Mouse (Mus musculus) retina, embryonic 14.5 days (tissue): ENCODE measurements around the gene Guca2a.
A peak's percentile ranks its signal among the peaks of the same experiment; 100 is the strongest.
"Not testable (repeated sequence)": the region's sequence is repeated elsewhere in the genome, so short reads cannot be mapped to it uniquely, and the experiment has no call there.

Source experiments
- DNase-seq: peaks from one replicate; pipeline ENCODE4 v3.0.0-alpha.2; 2015; ENCODE audit warnings: low spot score

Guca2a gene

DNA sequence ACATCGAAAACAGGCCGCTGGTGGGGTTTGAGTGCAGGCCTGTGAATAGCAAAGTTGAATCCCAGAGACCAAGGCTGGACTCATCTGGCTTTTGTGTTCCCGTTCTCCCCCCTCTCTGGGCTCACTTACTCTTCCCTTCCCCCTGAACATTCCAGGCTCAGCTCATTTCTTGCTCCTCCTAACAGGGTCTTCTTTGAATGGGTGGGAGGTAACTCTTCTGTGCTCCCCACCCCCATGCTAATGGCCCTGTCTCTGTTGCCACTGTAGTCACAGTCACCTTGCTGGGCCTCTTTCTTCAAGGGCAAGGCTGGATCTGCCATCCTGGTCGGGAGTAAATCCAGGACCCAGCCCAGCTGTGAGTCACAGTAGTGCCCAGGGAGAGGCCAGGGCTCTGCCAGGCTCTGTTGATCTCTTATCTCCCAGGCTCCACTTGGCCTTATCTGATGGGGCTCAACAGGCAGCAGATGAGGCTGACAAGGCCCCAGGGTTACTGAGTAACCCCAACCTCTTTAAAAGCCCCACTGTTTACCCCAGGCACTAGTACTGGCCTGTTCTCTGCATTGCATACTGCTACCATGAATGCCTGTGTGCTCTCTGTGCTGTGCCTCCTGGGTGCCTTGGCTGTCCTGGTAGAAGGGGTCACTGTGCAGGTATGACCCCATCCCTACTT is at the start of gene Guca2a:
Gene Guca2a, plus strand, starts transcription at position 529 of the 670 bp plus-strand sequence.
- DNase-seq: no peak

DNA sequence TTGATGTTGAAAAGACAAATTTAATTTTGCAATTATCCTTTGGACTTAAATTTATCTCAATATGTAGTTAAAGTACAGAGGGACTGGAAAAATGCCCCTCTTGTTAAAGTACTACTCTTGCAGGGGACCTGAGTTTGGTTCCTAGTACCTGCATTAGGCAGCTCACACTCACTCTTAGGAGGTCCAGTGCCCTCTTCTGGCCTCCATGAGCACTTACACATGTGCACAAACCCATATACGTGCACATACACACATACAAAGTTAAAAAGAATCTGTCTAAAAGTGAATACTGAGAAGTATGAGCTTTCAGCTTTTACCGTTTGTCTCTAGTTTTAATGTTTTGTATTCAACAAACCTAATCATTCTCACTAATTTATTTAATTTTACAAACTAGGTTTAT is 49.5 kb upstream of the Guca2a start:
- no peak for DNase-seq

DNA sequence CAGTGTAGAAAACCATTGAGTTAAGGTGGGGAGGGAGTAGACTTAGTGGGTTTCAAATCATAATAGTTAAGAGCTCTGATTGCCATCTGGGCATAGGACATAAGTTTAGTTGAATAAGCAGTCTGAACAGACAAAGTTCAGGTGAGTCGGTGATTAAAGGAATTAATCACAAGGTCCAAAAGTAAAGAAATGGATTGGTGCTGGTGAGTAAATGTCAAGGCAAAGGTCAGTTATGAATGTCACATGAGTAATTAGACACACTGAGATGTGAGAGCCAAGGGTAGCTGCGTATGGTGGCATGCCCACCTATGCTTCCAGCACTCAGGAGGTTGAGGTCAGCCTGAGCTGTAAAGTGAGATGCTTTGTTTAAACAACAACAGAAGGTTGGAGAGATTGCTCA is 48.1 kb upstream of the Guca2a start:
- DNase-seq: no peak

DNA sequence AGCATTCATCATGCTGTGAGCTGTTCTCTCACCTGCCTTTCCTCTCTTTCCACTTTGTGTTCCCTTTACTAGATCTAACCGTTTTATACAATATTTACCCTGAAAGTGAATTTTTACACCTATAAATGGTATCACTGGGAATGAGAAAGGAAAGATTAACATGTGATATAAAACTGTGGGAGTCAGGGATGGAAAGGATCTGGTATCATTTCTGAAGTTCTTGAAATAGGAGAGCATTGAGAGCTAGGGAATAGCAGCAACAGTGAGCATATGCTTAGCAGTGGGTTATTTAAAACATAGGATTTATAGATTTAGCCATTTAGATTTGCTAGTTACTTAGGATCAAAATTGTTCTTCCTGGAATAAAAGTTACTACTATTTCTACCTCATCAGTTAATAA is 47.5 kb upstream of the Guca2a start:
- no peak for DNase-seq

DNA sequence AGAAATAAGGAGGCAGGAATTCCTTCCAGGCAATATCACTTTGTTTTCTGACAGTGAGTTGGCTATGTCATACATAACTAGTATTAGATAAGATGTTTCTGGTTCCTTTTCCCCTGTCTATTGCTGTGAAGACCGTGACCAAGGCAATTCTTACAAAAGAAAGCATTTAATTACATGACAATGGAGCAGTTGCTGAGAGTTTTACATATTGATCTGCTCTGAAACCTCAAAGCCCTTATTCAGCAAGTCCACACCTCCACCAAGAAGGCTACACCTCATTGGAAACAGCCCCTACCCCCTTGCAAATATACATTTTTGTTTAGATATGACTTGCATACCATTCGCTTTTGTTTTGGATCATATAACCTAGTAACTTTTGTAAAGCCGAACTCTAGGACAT is 45.0 kb upstream of the Guca2a start:
- DNase-seq: no peak

DNA sequence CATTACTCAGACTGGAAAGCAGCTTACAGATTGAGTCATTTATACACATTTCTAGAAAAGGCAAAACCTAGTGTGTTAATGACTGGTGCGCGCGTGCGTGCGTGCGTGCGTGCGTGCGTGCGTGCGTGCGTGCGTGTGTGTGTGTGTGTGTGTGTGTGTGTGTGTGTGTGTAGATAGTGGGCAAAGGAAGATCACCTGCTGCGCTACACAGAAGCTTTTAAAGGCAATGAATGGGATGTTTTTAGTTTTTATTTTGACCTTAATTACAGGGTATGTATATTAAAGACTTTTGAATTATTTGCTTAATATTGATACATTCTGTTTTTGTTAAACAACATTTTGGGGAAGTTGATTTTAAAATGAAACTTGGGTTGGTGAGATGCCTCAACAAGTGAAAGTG is 43.2 kb upstream of the Guca2a start:
- no peak for DNase-seq

DNA sequence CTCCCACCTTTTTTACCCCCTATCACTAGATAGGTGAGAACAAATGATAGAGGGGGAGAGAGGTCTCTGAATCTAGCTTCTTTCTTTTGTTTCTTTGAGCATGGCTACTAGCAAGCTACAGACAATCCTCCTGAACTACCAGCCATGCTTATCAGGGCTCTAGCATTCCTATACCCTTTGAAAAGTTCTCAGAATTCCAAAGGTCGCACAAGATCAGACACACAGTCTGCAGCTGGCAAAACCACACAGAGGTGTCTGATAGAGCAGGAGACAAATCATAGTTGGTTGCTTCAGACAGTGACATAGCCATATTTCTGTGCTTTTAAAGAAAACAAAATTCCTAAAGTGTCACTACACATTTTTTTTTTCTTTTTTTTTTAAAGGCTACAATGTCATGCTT is 37.9 kb upstream of the Guca2a start:
- no peak for DNase-seq

DNA sequence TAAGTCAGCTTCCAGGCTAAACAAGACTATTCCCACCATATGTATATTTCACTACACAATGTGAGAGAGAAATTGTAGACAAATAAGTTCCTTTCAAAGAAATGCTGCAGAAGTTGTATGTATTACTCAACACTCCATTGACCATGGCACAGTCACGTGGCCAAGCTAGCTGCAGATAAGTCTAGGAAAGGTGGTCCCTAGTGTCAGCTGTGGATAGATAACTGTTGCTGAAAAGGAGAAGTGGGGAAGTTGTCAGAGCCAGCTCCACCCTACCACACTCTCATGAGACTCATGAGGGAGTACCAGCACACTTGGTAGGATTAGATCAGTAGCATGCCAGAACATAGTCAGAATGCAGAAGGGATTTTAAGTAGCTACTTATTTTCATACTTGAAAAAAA is 28.0 kb upstream of the Guca2a start:
- no peak for DNase-seq

DNA sequence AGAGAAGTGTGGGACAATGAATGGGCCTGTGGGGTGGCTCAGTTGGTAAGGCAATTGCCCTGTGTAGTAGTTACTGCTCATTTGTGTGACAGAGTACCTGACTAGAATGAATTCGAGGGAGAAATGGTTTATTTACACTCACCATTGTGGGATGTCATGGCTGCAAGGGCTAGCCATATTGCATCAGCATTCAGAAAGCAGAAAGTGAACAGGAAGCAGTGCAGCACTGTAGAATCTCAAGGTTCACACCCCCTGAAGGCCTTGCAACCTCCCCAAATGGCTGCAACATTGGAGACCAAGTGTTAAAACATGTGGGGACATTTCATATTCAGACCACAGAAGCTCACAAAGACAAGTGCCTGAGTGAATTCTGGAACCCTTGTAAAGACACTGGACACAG is 23.4 kb upstream of the Guca2a start:
- DNase-seq: no peak

DNA sequence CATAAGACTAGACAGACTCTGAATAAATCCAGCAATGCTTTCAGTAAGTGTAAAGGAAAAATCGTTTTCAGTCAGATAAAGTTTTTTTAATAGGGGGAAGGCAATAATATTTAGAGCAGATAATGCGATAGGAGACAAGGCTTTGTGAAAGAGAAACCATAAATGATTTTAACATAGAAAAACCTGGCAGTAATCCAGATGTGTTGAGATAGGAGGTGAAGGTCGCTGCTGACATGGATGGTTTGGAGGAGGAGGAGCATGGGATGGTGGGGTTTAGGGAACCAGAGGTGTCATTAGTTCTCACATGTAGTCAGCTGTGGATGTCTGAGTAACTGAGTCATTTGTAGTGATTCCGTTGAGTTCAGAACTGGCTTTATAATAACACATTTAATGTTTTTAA is 22.8 kb upstream of the Guca2a start:
- DNase-seq: no peak

DNA sequence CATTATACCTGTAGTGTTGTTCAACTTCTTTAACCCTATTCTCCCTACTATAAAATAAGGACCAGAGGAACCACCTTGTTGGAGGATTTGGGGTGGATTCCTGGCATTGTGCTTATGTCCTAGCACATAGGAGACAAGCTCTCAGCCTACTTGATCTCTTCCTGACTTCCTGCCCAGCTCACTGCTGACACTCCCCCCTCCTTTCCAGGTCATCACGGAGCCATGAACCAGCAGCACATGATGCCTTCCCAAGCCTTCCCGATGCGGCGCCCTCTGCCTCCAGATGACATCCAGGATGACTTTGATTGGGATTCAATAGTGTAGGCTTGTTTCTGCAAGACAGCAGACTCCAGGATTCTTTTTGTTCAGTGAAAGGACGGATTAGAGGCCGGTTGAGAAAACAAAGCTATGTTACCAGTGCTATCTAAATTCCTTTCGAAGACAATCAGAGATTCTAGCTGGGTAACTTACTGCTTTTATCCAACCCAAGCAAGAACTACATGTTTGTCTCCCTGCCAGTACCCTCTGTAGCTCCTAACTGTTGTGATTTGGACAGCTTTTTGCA is 11.3 kb upstream of the Guca2a start:
- peak; percentile 36 for DNase-seq

DNA sequence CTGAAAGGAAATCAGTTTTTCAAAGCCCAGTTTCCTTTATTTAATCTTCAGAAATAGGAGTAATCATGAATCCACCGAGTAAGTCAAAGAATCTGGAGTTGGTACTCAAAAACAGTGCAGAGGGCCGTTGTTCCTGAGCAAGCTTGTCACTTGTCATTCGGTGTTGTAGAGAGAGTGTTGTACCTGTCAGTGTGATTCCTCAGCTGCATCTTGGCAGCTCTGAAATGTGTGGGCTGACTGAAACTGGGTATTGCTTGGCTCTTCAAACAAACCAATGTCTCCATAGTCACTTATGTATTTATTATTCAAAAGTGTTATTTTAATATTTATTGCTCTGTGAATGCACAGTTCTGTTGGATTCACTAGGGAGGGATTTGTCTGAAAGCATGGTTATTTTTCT is 10.6 kb upstream of the Guca2a start:
- no peak for DNase-seq

DNA sequence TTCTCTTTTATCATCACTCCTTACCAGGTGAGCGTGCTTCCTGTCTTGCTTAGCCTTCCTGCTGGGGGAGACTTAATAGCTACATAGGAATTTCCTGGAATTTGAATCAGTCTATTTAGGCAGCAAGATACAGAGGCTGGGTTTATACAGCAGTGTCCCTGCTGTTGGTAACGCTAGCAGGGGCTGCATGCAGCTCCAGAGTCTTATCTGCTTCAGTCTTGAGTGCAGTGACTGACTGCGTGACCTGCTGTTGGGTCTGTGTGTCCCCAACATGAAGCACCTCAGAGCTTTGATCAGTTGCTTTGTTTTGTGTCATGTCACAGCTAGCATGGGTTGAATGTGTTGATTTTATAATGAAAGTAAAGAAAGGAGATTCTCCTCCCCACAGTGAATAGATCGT is 10.2 kb upstream of the Guca2a start:
- DNase-seq: no peak

DNA sequence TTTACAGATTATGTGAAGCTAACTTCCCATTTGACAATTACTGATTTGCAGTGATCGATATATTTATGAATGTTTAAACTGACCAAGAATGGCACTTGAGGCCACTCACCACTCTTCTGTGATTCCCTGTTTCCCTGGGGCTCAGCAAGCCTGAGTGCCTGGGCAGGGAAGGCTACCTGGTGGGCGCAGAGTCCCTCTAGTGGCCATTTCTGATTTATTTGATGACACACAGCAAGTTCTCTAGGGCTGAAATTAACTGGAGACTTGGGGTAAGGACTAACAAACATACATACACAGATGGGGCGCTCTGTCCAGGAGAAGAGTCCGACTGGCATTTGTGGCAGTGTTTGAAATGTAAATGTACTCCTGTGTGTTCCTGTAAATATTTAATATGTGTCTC is 9.1 kb upstream of the Guca2a start:
- not testable (repeated sequence) for DNase-seq

DNA sequence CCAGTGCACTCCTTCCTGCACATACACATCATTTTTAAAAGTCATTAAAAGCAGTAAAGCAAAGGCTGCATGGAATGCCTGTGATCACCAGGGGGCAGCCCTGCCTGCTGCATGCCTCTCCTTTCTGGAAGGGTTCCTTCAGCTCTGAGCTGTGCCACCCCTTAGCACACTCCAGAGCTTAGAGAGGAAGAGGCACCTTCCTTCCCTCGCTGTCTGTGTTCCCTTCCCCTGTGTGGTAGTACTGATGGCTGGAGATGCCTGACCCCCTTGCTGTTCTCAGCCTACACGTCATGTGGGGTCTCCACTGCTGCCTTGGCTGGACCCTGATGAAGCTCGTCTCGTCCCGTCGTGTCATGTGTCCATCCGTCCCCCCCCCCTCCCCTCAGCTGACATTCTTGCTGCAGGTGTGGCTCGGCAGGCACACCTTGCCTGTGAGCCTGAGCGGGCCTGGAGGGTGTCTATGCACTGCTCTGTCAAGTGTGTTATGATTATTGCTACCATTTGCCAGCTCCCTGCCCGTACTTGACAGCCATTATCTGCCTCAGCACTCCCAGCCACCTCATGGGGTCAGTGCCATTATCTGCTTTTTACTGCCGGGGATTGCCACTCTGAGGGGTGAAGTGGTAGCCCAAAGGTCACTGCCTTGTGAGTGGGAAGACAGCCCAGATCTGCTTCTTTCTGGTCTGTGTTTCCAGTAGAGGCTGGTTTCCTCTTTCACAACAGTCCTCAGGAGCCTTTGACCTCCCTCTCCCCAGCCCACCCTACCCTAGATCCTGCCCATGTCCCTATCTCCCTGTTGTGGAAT is 6.2 kb upstream of the Guca2a start:
- DNase-seq: peak; percentile 56

DNA sequence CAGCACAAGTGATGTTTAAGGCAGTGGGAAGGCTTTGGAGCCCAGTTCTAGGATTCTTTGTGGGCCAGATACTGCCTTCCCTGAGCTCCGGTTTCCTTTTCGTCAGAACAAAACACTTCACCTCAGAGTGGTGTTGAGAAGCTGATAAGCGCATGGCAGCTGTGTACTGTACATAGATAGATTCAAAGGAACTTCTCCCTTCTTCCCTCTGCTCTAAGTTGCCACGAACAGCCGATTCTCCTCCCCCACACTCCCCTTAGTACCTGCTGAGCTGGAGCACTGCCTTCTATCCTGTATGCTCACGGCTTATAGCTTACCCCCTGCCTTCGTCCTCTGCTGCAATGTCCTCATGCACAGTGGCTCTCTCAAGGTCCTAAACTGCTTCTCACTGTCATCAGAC is 4.8 kb upstream of the Guca2a start:
- no peak for DNase-seq

DNA sequence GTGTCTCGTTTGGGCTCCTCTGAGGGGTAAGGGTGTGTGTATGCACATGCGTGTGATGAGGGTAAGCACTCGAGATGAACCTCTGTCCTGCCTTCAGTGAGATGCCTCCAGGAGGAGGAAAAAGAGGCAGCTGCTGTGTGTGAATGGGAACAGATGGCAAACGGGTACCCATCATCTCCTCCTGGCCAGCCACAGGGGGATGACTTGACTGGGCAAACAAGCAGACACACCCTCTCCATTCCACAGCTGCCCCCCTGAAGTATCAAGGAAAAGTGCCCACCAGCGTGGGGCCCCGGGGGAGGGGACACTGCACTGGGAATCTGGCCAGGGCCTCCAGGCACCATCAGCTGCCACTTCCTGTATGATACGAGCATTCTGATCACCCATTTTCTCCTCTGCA is 4.2 kb upstream of the Guca2a start:
- DNase-seq: no peak

DNA sequence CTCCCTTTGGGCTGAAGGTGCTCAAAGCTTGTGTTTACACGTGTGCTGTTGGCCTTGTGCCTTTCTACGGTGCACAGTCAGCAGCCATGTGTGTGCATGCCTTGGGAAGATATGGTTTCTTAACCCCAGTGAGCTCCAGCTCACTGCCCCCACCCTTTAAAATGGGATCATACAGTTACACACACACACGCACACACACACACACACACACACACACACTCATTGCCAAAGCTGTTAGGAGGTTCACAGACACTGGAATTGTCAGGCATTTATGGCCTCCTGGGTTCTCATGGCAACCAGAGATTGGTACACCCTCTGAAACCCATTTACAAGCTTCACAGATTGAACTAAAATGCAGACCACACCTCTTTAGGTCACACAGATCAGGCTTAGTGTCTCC is 3.6 kb upstream of the Guca2a start:
- DNase-seq: no peak

DNA sequence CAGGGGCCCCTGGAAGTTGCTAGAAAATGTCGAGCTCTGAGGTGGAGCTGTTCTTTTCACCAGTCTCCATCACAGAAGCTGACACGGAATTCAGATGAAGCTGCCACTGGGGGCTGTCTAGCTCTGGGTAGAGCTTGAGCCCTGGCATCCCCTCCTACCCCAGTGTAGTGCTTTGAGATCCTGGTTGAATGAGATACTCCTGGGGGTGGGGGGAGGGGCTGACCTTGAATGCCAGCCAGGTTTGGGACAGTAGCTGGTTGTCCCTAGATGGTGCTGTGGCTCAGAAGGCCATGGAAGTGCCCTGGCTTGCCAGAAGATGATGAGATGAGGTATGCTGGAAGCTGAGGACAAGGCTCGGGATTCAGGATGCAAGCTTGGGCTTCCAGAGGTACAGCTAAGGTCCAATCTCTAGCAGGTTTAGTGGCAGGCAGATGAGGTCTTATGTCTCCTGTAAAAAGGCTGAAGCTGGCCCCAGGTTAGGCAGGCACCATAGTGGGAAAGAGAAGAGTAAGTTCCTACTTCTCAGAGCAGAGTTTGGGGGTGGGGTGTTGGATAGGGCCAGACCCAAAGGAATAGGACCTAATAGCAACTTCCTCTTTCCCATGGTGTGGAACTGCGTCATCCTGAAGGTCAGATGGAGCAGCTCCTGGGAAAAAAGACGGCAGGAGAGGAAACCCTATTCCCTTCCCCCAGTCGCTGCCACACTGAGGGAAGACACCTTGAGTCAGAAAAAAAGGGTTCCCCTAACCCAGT is 2.4 kb upstream of the Guca2a start:
- DNase-seq: no peak

DNA sequence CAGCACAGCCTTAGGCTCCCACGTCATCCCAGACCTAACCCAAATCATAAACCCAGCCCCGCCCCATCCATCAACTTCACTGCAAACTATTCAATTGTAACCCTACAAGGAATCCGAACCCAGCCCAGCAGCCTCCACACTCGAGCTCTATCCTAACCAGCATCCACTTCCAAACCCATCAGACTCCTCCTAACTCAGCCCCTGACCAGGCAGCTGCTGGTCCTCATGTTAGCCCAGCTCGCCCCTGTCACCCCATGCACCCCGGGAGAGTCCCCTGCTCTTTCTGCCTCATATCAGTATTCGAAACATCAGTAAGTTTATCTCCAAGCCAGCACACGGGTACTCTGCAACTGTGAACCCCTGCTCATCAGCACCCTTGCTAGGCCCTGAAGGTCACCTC is 1.8 kb upstream of the Guca2a start:
- DNase-seq: no peak

DNA sequence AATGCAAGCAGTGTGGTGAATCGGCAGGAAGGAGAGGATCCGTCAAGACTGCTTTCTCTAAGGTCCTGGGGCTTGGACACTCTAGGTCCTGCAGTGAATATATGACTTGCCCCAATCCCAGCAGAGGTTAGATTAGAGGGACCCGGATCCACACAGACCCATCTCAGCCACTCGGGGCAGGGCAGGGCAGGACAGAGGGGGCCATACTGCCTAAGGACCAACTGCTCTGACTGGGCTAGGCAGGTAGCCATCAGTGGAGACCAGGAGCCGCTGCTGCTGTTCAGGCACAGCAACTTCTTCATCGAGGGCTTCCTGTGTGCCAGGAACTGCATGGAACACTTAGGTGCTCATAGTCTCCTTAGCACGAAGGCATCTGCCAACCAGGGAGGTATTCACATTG is 773 bp upstream of the Guca2a start:
- no peak for DNase-seq

DNA sequence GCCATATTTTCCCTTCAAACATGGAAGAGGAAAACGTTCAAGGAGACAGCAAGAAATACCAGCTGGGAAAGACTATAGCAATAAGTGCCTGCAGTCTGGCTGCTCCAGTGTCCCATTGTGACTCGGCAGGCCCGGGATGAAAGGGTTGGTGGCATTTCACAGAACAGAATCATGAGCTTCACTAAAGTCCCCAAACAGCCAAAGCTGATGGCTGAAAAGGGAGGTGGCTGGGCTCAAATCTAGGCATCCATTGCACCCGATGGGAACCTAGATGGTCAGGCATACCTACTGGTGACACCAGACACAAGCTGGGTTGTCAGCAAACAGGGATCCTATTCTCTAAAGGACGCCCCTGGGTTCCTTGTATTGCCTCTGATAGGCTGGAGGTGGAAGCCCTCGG is 442 bp downstream of the Guca2a start:
- no peak for DNase-seq

DNA sequence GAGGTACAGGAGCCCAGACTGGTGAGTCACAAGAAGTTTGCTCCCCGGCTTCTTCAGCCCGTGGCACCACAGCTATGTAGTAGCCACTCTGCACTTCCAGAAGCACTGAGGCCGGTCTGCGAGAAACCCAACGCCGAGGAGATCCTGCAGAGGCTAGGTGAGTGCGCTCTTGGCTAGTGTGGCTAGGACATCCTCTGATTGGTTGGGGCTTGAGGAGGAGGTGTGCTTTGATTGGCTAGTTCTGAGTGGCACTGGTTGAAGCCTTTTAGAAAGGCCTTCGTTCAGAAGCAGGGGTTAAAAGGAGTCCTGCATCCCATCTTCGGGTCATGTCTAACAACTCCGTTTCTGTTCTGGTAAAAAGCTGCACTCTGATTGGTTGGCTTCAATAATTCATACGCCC is 1.2 kb downstream of the Guca2a start:
- DNase-seq: no peak
